Mouse (Mus musculus): ENCODE measurements around the gene 4930402K13Rik. TPM values are rescaled to one million over a fixed set of nuclear protein-coding genes. Genes with fewer than 3 reads are reported as not detected.

4930402K13Rik gene
- polyA plus RNA-seq, 1 experiment from 2014 or later: not detected

Other genes starting within 250 kb of the 4930402K13Rik start
- gene Gm5751, start 230.3 kb upstream of the 4930402K13Rik start, polyA plus RNA-seq (2015; fragmentation: Nextera tagmentation; extraction: Ambion mirVana): not detected in 2 replicates
- 3.9 and 4.1 TPM in 2 replicates for gene B630019K06Rik, start 212.2 kb upstream of the 4930402K13Rik start, polyA plus RNA-seq (2015; fragmentation: Nextera tagmentation; extraction: Ambion mirVana)
- gene Fthl17b, start 141.6 kb upstream of the 4930402K13Rik start, polyA plus RNA-seq (2015; fragmentation: Nextera tagmentation; extraction: Ambion mirVana): not detected in 2 replicates
- gene Fthl17c, start 128.0 kb upstream of the 4930402K13Rik start, polyA plus RNA-seq (2015; fragmentation: Nextera tagmentation; extraction: Ambion mirVana): not detected in 2 replicates
- not detected in 2 replicates for gene Fthl17d, start 117.8 kb upstream of the 4930402K13Rik start, polyA plus RNA-seq (2015; fragmentation: Nextera tagmentation; extraction: Ambion mirVana)
- not detected in 2 replicates for gene Fthl17e, start 71.1 kb upstream of the 4930402K13Rik start, polyA plus RNA-seq (2015; fragmentation: Nextera tagmentation; extraction: Ambion mirVana)
- gene Fthl17f, start 41.5 kb upstream of the 4930402K13Rik start, polyA plus RNA-seq (2015; fragmentation: Nextera tagmentation; extraction: Ambion mirVana): not detected in 2 replicates
- 1.7 and 1.9 TPM in 2 replicates for gene Lancl3, start 95.3 kb downstream of the 4930402K13Rik start, polyA plus RNA-seq (2015; fragmentation: Nextera tagmentation; extraction: Ambion mirVana)
- gene Gm14862, start 152.3 kb downstream of the 4930402K13Rik start, polyA plus RNA-seq (2015; fragmentation: Nextera tagmentation; extraction: Ambion mirVana): 0.39 TPM in 1 of 2 replicates, not detected in the other
- 4.8 and 4.9 TPM in 2 replicates for gene Xk, start 168.2 kb downstream of the 4930402K13Rik start, polyA plus RNA-seq (2015; fragmentation: Nextera tagmentation; extraction: Ambion mirVana)
- gene H2al1m, start 179.2 kb downstream of the 4930402K13Rik start, polyA plus RNA-seq (2015; fragmentation: Nextera tagmentation; extraction: Ambion mirVana): 0.32 TPM in 1 of 2 replicates, not detected in the other
- gene H2al1k, start 246.1 kb downstream of the 4930402K13Rik start, polyA plus RNA-seq (2015; fragmentation: Nextera tagmentation; extraction: Ambion mirVana): not detected in 2 replicates